In the genomic region with DNA sequence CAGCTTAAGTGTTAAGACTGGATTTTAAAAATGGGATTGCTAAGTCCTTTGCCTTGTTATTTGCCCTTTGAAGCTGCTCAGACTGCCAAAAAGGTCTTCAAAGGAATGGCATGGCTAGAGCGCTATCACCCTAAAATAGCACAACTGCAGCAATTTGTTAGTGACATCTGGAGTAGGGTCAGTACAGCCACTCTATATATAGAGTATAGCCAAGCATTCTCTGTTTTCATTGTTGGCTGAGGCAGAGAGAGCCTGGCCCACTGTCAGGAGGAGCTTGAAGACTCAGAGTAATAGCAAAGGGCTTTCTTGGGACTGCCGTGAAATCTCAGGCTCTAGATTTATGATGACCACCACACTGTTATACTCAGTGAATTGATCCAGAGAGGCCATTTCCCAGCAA, we compare ENCODE assay signal across 19 mouse cellular contexts.
A peak's percentile ranks its signal among the peaks of the same experiment; 100 is the strongest.
DNase-seq lines count a peak whose midpoint lies in the region; ATAC-seq and TF ChIP-seq lines count a peak whose summit lies in the region.
"Had no signal": no experiment of that assay in that cellular context is flagged by ENCODE, and none has a peak within 500 bp of the region (broad histone marks: within the 10 kb centered on the region; RNA-seq: fewer than 3 reads in every experiment).

No protein-coding gene starts in this region.

- WGBS in lung, adult 2 months, result 82% methylated on average over 2 of the region's 2 CpGs
- 51% methylated on average over 2 of the region's 2 CpGs for WGBS in heart, embryonic 11.5 days (ENCODE audit: insufficient replicate concordance)
- WGBS in forebrain, embryonic 11.5 days, result 94% methylated on average over 2 of the region's 2 CpGs

- H3K27ac ChIP-seq in heart, embryonic 11.5 days (ENCODE audit: low read depth, low read length), result peak overlapping the region; percentile 31; the same call in 1 of the 2 replicates
- H3K27ac ChIP-seq in forebrain, embryonic 11.5 days (ENCODE audit: low read depth, low read length), result no peak overlapping the region
- H3K27ac ChIP-seq: embryonic facial prominence, embryonic 13.5 days; forebrain, embryonic 15.5 days; kidney, postnatal 0 days; limb, embryonic 15.5 days; liver, embryonic 15.5 days had no signal

- H3K4me3 ChIP-seq in lung, adult 2 months (replicated peaks; ENCODE audit: extremely low read depth, low read depth, low read length), result no peak overlapping the region
- H3K4me3 ChIP-seq in heart, embryonic 11.5 days (ENCODE audit: low read depth, low read length), result no peak overlapping the region
- no peak overlapping the region for H3K4me3 ChIP-seq in forebrain, embryonic 11.5 days (ENCODE audit: low read depth, low read length)
- H3K4me3 ChIP-seq: embryonic facial prominence, embryonic 13.5 days; forebrain, embryonic 15.5 days; limb, embryonic 15.5 days; liver, embryonic 15.5 days had no signal

- H3K36me3 ChIP-seq in heart, embryonic 11.5 days (ENCODE audit: control insufficient read depth, insufficient read depth, low read length), result no peaks in the 10 kb centered on the region
- H3K36me3 ChIP-seq in forebrain, embryonic 11.5 days (ENCODE audit: control insufficient read depth, insufficient read depth, low read length), result no peaks in the 10 kb centered on the region
- H3K36me3 ChIP-seq: embryonic facial prominence, embryonic 13.5 days; forebrain, embryonic 15.5 days; limb, embryonic 15.5 days; liver, embryonic 15.5 days had no signal

- intact Hi-C loops in heart, postnatal 10 days (cut with DNase I), result no loop called here

- no peak for TF ChIP-seq POLR2A in lung, adult 2 months (IDR thresholded peaks at IDR 0.05; ENCODE audit: borderline replicate concordance, extremely low read depth, low read depth, low read length)

- peak; percentile 75 for DNase-seq in gastrocnemius, adult 18-20 months (ENCODE audit: low spot score)
- DNase-seq in gastrocnemius, postnatal 4 days (ENCODE audit: low spot score in 2 of 2), result no peak
- DNase-seq in lung, postnatal 14 days, result peak; percentile 5
- no peak for DNase-seq in lung, adult 2 months
- peak; percentile 27 to 42 for DNase-seq in heart, postnatal 10 days
- DNase-seq in cerebellum, adult 11-12 months, result no peak
- DNase-seq in forebrain, embryonic 11.5 days (ENCODE audit: low spot score), result no peak
- DNase-seq: adrenal gland, postnatal 14 days; cerebellum, postnatal 14 days; kidney, adult 11 months; thymus, postnatal 25 days had no signal

- no peak overlapping the region for H3K4me2 ChIP-seq in heart, embryonic 11.5 days
- H3K4me2 ChIP-seq in forebrain, embryonic 11.5 days (ENCODE audit: low read depth, low read length, severe bottlenecking), result no peak overlapping the region
- H3K4me2 ChIP-seq: embryonic facial prominence, embryonic 13.5 days; forebrain, embryonic 15.5 days; limb, embryonic 15.5 days; liver, embryonic 15.5 days; midbrain, embryonic 11.5 days had no signal

- H3K9me3 ChIP-seq in heart, embryonic 11.5 days (replicated peaks; ENCODE audit: control insufficient read depth, low read length), result no peaks in the 10 kb centered on the region
- no peaks in the 10 kb centered on the region for H3K9me3 ChIP-seq in forebrain, embryonic 11.5 days (ENCODE audit: control insufficient read depth, low read length)
- H3K9me3 ChIP-seq: embryonic facial prominence, embryonic 13.5 days; forebrain, embryonic 15.5 days; limb, embryonic 15.5 days; liver, embryonic 15.5 days had no signal

- TF ChIP-seq CTCF in lung, adult 2 months (IDR thresholded peaks at IDR 0.05; ENCODE audit: insufficient read depth, low read length), result no peak

- no peaks in the 10 kb centered on the region for H3K27me3 ChIP-seq in heart, embryonic 11.5 days (ENCODE audit: control insufficient read depth, insufficient read depth, low read length)
- H3K27me3 ChIP-seq in forebrain, embryonic 11.5 days (ENCODE audit: control insufficient read depth, insufficient read depth, low read length), result no peaks in the 10 kb centered on the region
- H3K27me3 ChIP-seq: embryonic facial prominence, embryonic 13.5 days; forebrain, embryonic 15.5 days; limb, embryonic 15.5 days; liver, embryonic 15.5 days; Patski had no signal

- no peak for ATAC-seq in heart, embryonic 11.5 days (replicated peaks; ENCODE audit: insufficient number of reproducible peaks, low FRiP score, low TSS enrichment)
- ATAC-seq in forebrain, embryonic 11.5 days (replicated peaks; ENCODE audit: low FRiP score), result no peak
- ATAC-seq: forebrain, embryonic 15.5 days; Patski had no signal

- no peak overlapping the region for H3K9ac ChIP-seq in heart, embryonic 11.5 days (ENCODE audit: low read depth, low read length)
- H3K9ac ChIP-seq in forebrain, embryonic 11.5 days (ENCODE audit: low read length), result no peak overlapping the region
- H3K9ac ChIP-seq: embryonic facial prominence, embryonic 13.5 days; forebrain, embryonic 15.5 days; limb, embryonic 15.5 days; liver, embryonic 15.5 days had no signal

- H3K4me1 ChIP-seq in lung, adult 2 months (ENCODE audit: control insufficient read depth, insufficient read depth, low read length), result no peaks in the 10 kb centered on the region
- no peaks in the 10 kb centered on the region for H3K4me1 ChIP-seq in heart, embryonic 11.5 days (ENCODE audit: control insufficient read depth, insufficient read depth, low read length)
- no peaks in the 10 kb centered on the region for H3K4me1 ChIP-seq in forebrain, embryonic 11.5 days (replicated peaks; ENCODE audit: control insufficient read depth, insufficient read depth, low read length)
- H3K4me1 ChIP-seq: embryonic facial prominence, embryonic 13.5 days; forebrain, embryonic 15.5 days; limb, embryonic 15.5 days; liver, embryonic 15.5 days had no signal

Comparison
In these comparisons a context has a peak if more than half of its experiments do, and no peak if none do; other contexts are left out.
1. DNase-seq: peak in gastrocnemius, adult 18-20 months (single experiment), lung, postnatal 14 days (single experiment) and heart, postnatal 10 days (2 of 2); none in gastrocnemius, postnatal 4 days (0 of 2), lung, adult 2 months (single experiment), cerebellum, adult 11-12 months (single experiment) and forebrain, embryonic 11.5 days (single experiment).